Mouse (Mus musculus) heart, postnatal 0 days (tissue): Measurements from ENCODE around the gene Enoph1.

Source experiments
- CTCF ChIP-seq: IDR thresholded peaks from 2 replicates; pipeline ENCODE4 v1.5.1; 2016; ENCODE audit warnings: antibody characterized with exemption, control low read depth, low read depth
- EP300 ChIP-seq: IDR thresholded peaks from 2 replicates; pipeline ENCODE4 v1.6.1; 2016; ENCODE audit warnings: antibody characterized with exemption, low read depth

GRCm38 (mm10) chr5:100110581-100110980, 70.8 kb downstream of the Enoph1 start:
- no peak for TF ChIP-seq CTCF
- TF ChIP-seq EP300, result no peak
